ENCODE assay signal across 8 mouse cellular contexts in the genomic region with DNA sequence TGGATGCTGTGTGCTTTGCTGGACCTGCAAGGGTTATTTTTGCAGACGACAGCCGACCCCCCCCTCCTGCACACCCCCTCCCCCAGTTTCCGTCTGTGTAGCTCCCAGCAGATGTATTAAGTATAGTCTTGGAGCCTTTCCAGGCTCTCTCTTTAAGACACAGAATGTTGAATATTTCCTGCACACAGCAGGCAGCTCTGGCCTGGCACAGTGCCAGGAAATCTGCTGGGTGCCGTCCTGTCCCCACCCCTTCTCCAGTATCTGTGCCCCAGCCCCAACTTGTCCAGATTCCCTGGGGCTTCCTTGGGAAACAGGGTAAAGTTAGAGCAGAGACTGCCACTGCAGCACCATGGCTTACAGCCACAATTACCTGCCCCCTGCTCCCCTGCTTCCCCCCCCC.
A peak's percentile ranks its signal among the peaks of the same experiment; 100 is the strongest.
DNase-seq lines count a peak whose midpoint lies in the region; ATAC-seq lines count a peak whose summit lies in the region.

No protein-coding gene starts in this region.

- ATAC-seq in neural tube, embryonic 11.5 days (ENCODE audit: insufficient read depth, low FRiP score, low TSS enrichment) = peak; percentile 60; the same call in 1 of the 2 replicates

- peak overlapping the region; percentile 42; the same call in 1 of the 2 replicates for H3K27ac ChIP-seq in neural tube, embryonic 11.5 days (ENCODE audit: low read depth, low read length)

- no peak overlapping the region for H3K4me3 ChIP-seq in neural tube, embryonic 11.5 days (ENCODE audit: low read depth, low read length)

- 38% methylated on average over 4 of the region's 4 CpGs for WGBS in neural tube, embryonic 11.5 days

- no peak overlapping the region for H3K9ac ChIP-seq in neural tube, embryonic 11.5 days (ENCODE audit: low read length)

- intact Hi-C loops in left cerebral cortex, postnatal 4 days (cut with DNase I) = no loop called here

- H3K4me1 ChIP-seq in neural tube, embryonic 11.5 days (ENCODE audit: control insufficient read depth, insufficient read depth, low read length) = peaks cover 8% of the 10 kb centered on the region

- no peaks in the 10 kb centered on the region for H3K36me3 ChIP-seq in neural tube, embryonic 11.5 days (ENCODE audit: control insufficient read depth, insufficient read depth, low read length)

- no peak overlapping the region for H3K4me2 ChIP-seq in neural tube, embryonic 11.5 days (ENCODE audit: low read depth)

- H3K9me3 ChIP-seq in neural tube, embryonic 11.5 days (ENCODE audit: control insufficient read depth, low read length) = no peaks in the 10 kb centered on the region

- peak; percentile 29 to 63 for DNase-seq in adrenal gland, adult (ENCODE audit: inconsistent age in 2 of 2, low spot score in 1 of 2)
- no peak for DNase-seq in adrenal gland, adult 8-10 months
- peak; percentile 68 for DNase-seq in embryo, embryonic 11.5 days (ENCODE audit: low read depth, low spot score)
- DNase-seq in heart, adult 18-20 months = peak; percentile 36
- peak; percentile 13 for DNase-seq in kidney, adult 9 months
- DNase-seq in left cerebral cortex, postnatal 4 days = peak; percentile 70
- DNase-seq in neural tube, embryonic 11.5 days (ENCODE audit: low spot score) = peak; percentile 78
- DNase-seq in yolk sac, embryonic 10.5 days (ENCODE audit: low spot score) = peak; percentile 60

- H3K27me3 ChIP-seq in neural tube, embryonic 11.5 days (ENCODE audit: control insufficient read depth, insufficient read depth, low read length) = no peaks in the 10 kb centered on the region
